Mouse (Mus musculus): ENCODE measurements at regions not wholly inside any gene's neighbourhood (a gene's known extent, or its start where the extent isn't known, plus 50 kb on each side); places are given as distances from the start of the nearest gene placed in this dataset.

DNA sequence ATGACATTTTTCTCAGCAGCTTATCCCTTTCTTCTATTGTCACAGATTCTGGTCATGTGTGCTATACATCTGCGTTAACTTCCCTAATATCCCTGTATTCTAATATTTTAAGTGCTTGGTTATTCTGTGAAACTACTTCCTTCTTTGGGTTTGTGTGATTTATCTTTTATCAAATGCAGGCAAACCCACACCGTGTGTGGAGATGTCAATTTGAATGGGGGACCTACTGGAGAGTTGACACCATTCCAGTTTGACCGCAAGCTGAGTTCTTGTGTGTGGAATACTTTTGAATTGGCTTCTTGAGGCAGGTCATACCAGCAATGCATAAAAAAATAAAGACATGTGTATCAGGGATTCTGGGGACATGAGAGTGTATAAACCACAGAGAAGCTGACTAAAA, 86.6 kb upstream of the Stard3nl start:
- TF ChIP-seq CTCF (IDR thresholded peaks at IDR 0.05; ENCODE audit: low read depth) (no peak), EP300 (IDR thresholded peaks at IDR 0.05; ENCODE audit: low read depth) (no peak)

Measured in liver, embryonic 14.5 days (tissue).